Mouse (Mus musculus): ENCODE results near the gene Cdkl3. TPM values are rescaled to one million over a fixed set of nuclear protein-coding genes. Genes with fewer than 3 reads are reported as not detected.
A peak's percentile ranks its signal among the peaks of the same experiment; 100 is the strongest.

Gene Cdkl3
- polyA plus RNA-seq, 1 experiment, result 0.24 TPM

- no peaks in the 10 kb centered on the region for H3K27me3 ChIP-seq (ENCODE audit: control insufficient read depth, insufficient read depth, low read length)
- H3K27ac ChIP-seq (ENCODE audit: insufficient read depth, low read depth, low read length), result no peak overlapping the region
- WGBS, result 79% methylated on average over 5 of the region's 5 CpGs
- H3K4me3 ChIP-seq (ENCODE audit: low read depth, low read length), result no peak overlapping the region
- TF ChIP-seq POLR2A (IDR thresholded peaks at IDR 0.05; ENCODE audit: low read depth, low read length) (no peak), CTCF (IDR thresholded peaks at IDR 0.05; ENCODE audit: extremely low read depth, insufficient read length, insufficient replicate concordance, low read depth, low read length) (no peak)
- no peaks in the 10 kb centered on the region for H3K4me1 ChIP-seq (ENCODE audit: control insufficient read depth, insufficient read depth, insufficient read length, low read length)
- no peaks in the 10 kb centered on the region for H3K36me3 ChIP-seq (ENCODE audit: control insufficient read depth, insufficient read depth, low read length)
These were observed 7.5 kb downstream of the Cdkl3 start for GRCm38 (mm10) chr11:52011541-52011940.

GRCm38 (mm10) chr11:52018217-52018616 lies 14.2 kb downstream of the Cdkl3 start:
- Histone ChIP-seq H3K4me1 (ENCODE audit: control insufficient read depth, insufficient read depth, insufficient read length, low read length) (no peaks in the 10 kb centered on the region), H3K27ac (ENCODE audit: insufficient read depth, low read depth, low read length) (no peak overlapping the region), H3K27me3 (ENCODE audit: control insufficient read depth, insufficient read depth, low read length) (no peaks in the 10 kb centered on the region), H3K36me3 (ENCODE audit: control insufficient read depth, insufficient read depth, low read length) (no peaks in the 10 kb centered on the region), H3K4me3 (ENCODE audit: low read depth, low read length) (no peak overlapping the region)
- TF ChIP-seq CTCF (IDR thresholded peaks at IDR 0.05; ENCODE audit: extremely low read depth, insufficient read length, insufficient replicate concordance, low read depth, low read length), result no peak
- TF ChIP-seq POLR2A (IDR thresholded peaks at IDR 0.05; ENCODE audit: low read depth, low read length), result no peak
- WGBS, result 84% methylated on average over 9 of the region's 9 CpGs

GRCm38 (mm10) chr11:52032356-52032755 lies 28.3 kb downstream of the Cdkl3 start:
- Histone ChIP-seq H3K4me3 (ENCODE audit: low read depth, low read length) (no peak overlapping the region), H3K27ac (ENCODE audit: insufficient read depth, low read depth, low read length) (no peak overlapping the region), H3K4me1 (ENCODE audit: control insufficient read depth, insufficient read depth, insufficient read length, low read length) (no peaks in the 10 kb centered on the region), H3K27me3 (ENCODE audit: control insufficient read depth, insufficient read depth, low read length) (no peaks in the 10 kb centered on the region), H3K36me3 (ENCODE audit: control insufficient read depth, insufficient read depth, low read length) (no peaks in the 10 kb centered on the region)
- no peak for TF ChIP-seq POLR2A (IDR thresholded peaks at IDR 0.05; ENCODE audit: low read depth, low read length)
- no peak for TF ChIP-seq CTCF (IDR thresholded peaks at IDR 0.05; ENCODE audit: extremely low read depth, insufficient read length, insufficient replicate concordance, low read depth, low read length)
- WGBS, result 70% methylated on average over 8 of the region's 8 CpGs

- 92% methylated on average over 1 of the region's 1 CpGs for WGBS
- H3K36me3 ChIP-seq (ENCODE audit: control insufficient read depth, insufficient read depth, low read length), result no peaks in the 10 kb centered on the region
- H3K27me3 ChIP-seq (ENCODE audit: control insufficient read depth, insufficient read depth, low read length), result no peaks in the 10 kb centered on the region
- TF ChIP-seq CTCF (IDR thresholded peaks at IDR 0.05; ENCODE audit: extremely low read depth, insufficient read length, insufficient replicate concordance, low read depth, low read length) (no peak), POLR2A (IDR thresholded peaks at IDR 0.05; ENCODE audit: low read depth, low read length) (no peak)
- no peak overlapping the region for H3K4me3 ChIP-seq (ENCODE audit: low read depth, low read length)
- no peaks in the 10 kb centered on the region for H3K4me1 ChIP-seq (ENCODE audit: control insufficient read depth, insufficient read depth, insufficient read length, low read length)
- H3K27ac ChIP-seq (ENCODE audit: insufficient read depth, low read depth, low read length), result no peak overlapping the region
These were observed 29.9 kb downstream of the Cdkl3 start for GRCm38 (mm10) chr11:52033953-52034352.

GRCm38 (mm10) chr11:52035905-52036304 lies 31.9 kb downstream of the Cdkl3 start:
- Histone ChIP-seq H3K4me1 (ENCODE audit: control insufficient read depth, insufficient read depth, insufficient read length, low read length) (no peaks in the 10 kb centered on the region), H3K27ac (ENCODE audit: insufficient read depth, low read depth, low read length) (no peak overlapping the region), H3K4me3 (ENCODE audit: low read depth, low read length) (no peak overlapping the region), H3K36me3 (ENCODE audit: control insufficient read depth, insufficient read depth, low read length) (no peaks in the 10 kb centered on the region), H3K27me3 (ENCODE audit: control insufficient read depth, insufficient read depth, low read length) (no peaks in the 10 kb centered on the region)
- TF ChIP-seq POLR2A (IDR thresholded peaks at IDR 0.05; ENCODE audit: low read depth, low read length) (no peak), CTCF (IDR thresholded peaks at IDR 0.05; ENCODE audit: extremely low read depth, insufficient read length, insufficient replicate concordance, low read depth, low read length) (no peak)
- WGBS, result 42% methylated on average over 3 of the region's 3 CpGs

GRCm38 (mm10) chr11:52037659-52038058 lies 33.6 kb downstream of the Cdkl3 start:
- Histone ChIP-seq H3K36me3 (ENCODE audit: control insufficient read depth, insufficient read depth, low read length) (no peaks in the 10 kb centered on the region), H3K27ac (ENCODE audit: insufficient read depth, low read depth, low read length) (no peak overlapping the region), H3K4me3 (ENCODE audit: low read depth, low read length) (no peak overlapping the region), H3K4me1 (ENCODE audit: control insufficient read depth, insufficient read depth, insufficient read length, low read length) (no peaks in the 10 kb centered on the region), H3K27me3 (ENCODE audit: control insufficient read depth, insufficient read depth, low read length) (no peaks in the 10 kb centered on the region)
- WGBS, result 34% methylated on average over 3 of the region's 3 CpGs
- TF ChIP-seq CTCF (IDR thresholded peaks at IDR 0.05; ENCODE audit: extremely low read depth, insufficient read length, insufficient replicate concordance, low read depth, low read length) (no peak), POLR2A (IDR thresholded peaks at IDR 0.05; ENCODE audit: low read depth, low read length) (no peak)

GRCm38 (mm10) chr11:52043224-52043623 lies 39.2 kb downstream of the Cdkl3 start:
- TF ChIP-seq POLR2A (IDR thresholded peaks at IDR 0.05; ENCODE audit: low read depth, low read length) (no peak), CTCF (IDR thresholded peaks at IDR 0.05; ENCODE audit: extremely low read depth, insufficient read length, insufficient replicate concordance, low read depth, low read length) (peak; percentile 13; the same call in 1 of the 2 replicates)
- Histone ChIP-seq H3K4me1 (ENCODE audit: control insufficient read depth, insufficient read depth, insufficient read length, low read length) (peaks cover 11% of the 10 kb centered on the region; the same call in 1 of the 2 replicates), H3K27me3 (ENCODE audit: control insufficient read depth, insufficient read depth, low read length) (no peaks in the 10 kb centered on the region), H3K27ac (ENCODE audit: insufficient read depth, low read depth, low read length) (no peak overlapping the region), H3K4me3 (ENCODE audit: low read depth, low read length) (no peak overlapping the region), H3K36me3 (ENCODE audit: control insufficient read depth, insufficient read depth, low read length) (no peaks in the 10 kb centered on the region)
- WGBS, result 77% methylated on average over 3 of the region's 3 CpGs
